Mouse (Mus musculus) forebrain, embryonic 16.5 days (tissue): ENCODE data around the gene Kif3a. TPM values are rescaled to one million over a fixed set of nuclear protein-coding genes. Genes with fewer than 3 reads are reported as not detected.

Experiments
- ATAC-seq: fragments of 200-750 bp; cut with Nextera tagmentation; 2 replicates; pipeline ENCODE4 v1.8.0; 2017; ENCODE audit warnings: mild to moderate bottlenecking, moderate library complexity
- H3K27ac ChIP-seq: fragments of 300-500 bp; sonication (generic); 2 replicates; pipeline ENCODE4 v1.5.1; 2014; ENCODE audit warnings: low read length, control low read depth
- H3K27me3 ChIP-seq: fragments of 300-500 bp; sonication (generic); replicated peaks from 2 replicates; pipeline ENCODE4 v1.6.1; 2014; ENCODE audit warnings: low read length; ENCODE audit not compliant: control insufficient read depth, insufficient read depth
- H3K36me3 ChIP-seq: fragments of 300-500 bp; sonication (generic); 2 replicates; pipeline ENCODE4 v1.6.1; 2014; ENCODE audit not compliant: control insufficient read depth, insufficient read depth
- H3K4me1 ChIP-seq: fragments of 300-500 bp; sonication (generic); replicated peaks from 2 replicates; pipeline ENCODE4 v1.6.1; 2014; ENCODE audit warnings: low read length; ENCODE audit not compliant: control insufficient read depth, insufficient read depth
- H3K4me2 ChIP-seq: fragments of 300-500 bp; sonication (generic); 2 replicates; pipeline ENCODE4 v1.6.1; 2014; ENCODE audit warnings: mild to moderate bottlenecking, low read length, control low read depth
- H3K4me3 ChIP-seq: fragments of 300-500 bp; sonication (generic); replicated peaks from 2 replicates; pipeline ENCODE4 v1.5.1; 2014; ENCODE audit warnings: mild to moderate bottlenecking, low read length, control low read depth
- H3K9ac ChIP-seq: fragments of 300-500 bp; sonication (generic); replicated peaks from 2 replicates; pipeline ENCODE4 v1.6.1; 2014; ENCODE audit warnings: low read depth, low read length, control low read depth
- H3K9me3 ChIP-seq: fragments of 300-500 bp; sonication (generic); 2 replicates; pipeline ENCODE4 v1.6.1; 2016; ENCODE audit warnings: low read length; ENCODE audit not compliant: control insufficient read depth
- WGBS: fragments of 180-500 bp; shearing (Covaris S2); extraction: QIAGEN DNeasy Blood & Tissue Kit; methylation state at CpG from one replicate; pipeline ENCODE4 v1.1.7; 2014; 5-methylcytosine and 5-hydroxymethylcytosine counted together
- polyA plus RNA-seq: library from polyadenylated mRNA; unstranded; fragments of >200 nt; fragmentation: Nextera tagmentation; extraction: Ambion mirVana; gene quantifications from 2 replicates; pipeline ENCODE4 v1.2.1, GENCODE M21; 2015

The Kif3a gene
- polyA plus RNA-seq, 1 experiment from 2014 or later: 295 TPM

GRCm38 (mm10) chr11:53523545-53524405 is 43.4 kb upstream of the Kif3a start:
- WGBS: 84% methylated on average over 14 of the region's 14 CpGs
- no peaks in the 10 kb centered on the region for H3K36me3 ChIP-seq
- ATAC-seq: no peak
- H3K9ac ChIP-seq: no peak overlapping the region
- no peak overlapping the region for H3K4me3 ChIP-seq
- no peak overlapping the region for H3K27ac ChIP-seq
- H3K9me3 ChIP-seq: no peaks in the 10 kb centered on the region
- H3K27me3 ChIP-seq: no peaks in the 10 kb centered on the region
- H3K4me2 ChIP-seq: no peak overlapping the region
- peaks cover 37% of the 10 kb centered on the region for H3K4me1 ChIP-seq

- no peak overlapping the region for H3K27ac ChIP-seq
- 61% methylated on average over 6 of the region's 6 CpGs for WGBS
- no peaks in the 10 kb centered on the region for H3K27me3 ChIP-seq
- no peak overlapping the region for H3K4me3 ChIP-seq
- no peaks in the 10 kb centered on the region for H3K9me3 ChIP-seq
- no peaks in the 10 kb centered on the region for H3K36me3 ChIP-seq
- ATAC-seq: no peak
- no peak overlapping the region for H3K4me2 ChIP-seq
- H3K4me1 ChIP-seq: peaks cover 43% of the 10 kb centered on the region
- no peak overlapping the region for H3K9ac ChIP-seq
Measured at GRCm38 (mm10) chr11:53524905-53525304, 42.3 kb upstream of the Kif3a start.

GRCm38 (mm10) chr11:53525461-53525860 is 41.7 kb upstream of the Kif3a start:
- 54% methylated on average over 4 of the region's 4 CpGs for WGBS
- no peak overlapping the region for H3K4me3 ChIP-seq
- ATAC-seq: no peak

GRCm38 (mm10) chr11:53528397-53529252 is 38.6 kb upstream of the Kif3a start:
- no peaks in the 10 kb centered on the region for H3K27me3 ChIP-seq
- H3K4me3 ChIP-seq: no peak overlapping the region
- H3K4me1 ChIP-seq: peaks cover 17% of the 10 kb centered on the region
- no peak overlapping the region for H3K27ac ChIP-seq
- no peak for ATAC-seq
- WGBS: 84% methylated on average over 9 of the region's 9 CpGs
- H3K9ac ChIP-seq: no peak overlapping the region
- H3K4me2 ChIP-seq: no peak overlapping the region
- H3K36me3 ChIP-seq: no peaks in the 10 kb centered on the region
- no peaks in the 10 kb centered on the region for H3K9me3 ChIP-seq

More at GRCm38 (mm10) chr11:53525461-53525860, 41.7 kb upstream of the Kif3a start:
- no peaks in the 10 kb centered on the region for H3K9me3 ChIP-seq
- no peak overlapping the region for H3K27ac ChIP-seq
- no peak overlapping the region for H3K4me2 ChIP-seq
- H3K27me3 ChIP-seq: no peaks in the 10 kb centered on the region
- H3K9ac ChIP-seq: no peak overlapping the region
- no peaks in the 10 kb centered on the region for H3K36me3 ChIP-seq
- H3K4me1 ChIP-seq: peaks cover 41% of the 10 kb centered on the region

- no peaks in the 10 kb centered on the region for H3K36me3 ChIP-seq
- H3K27ac ChIP-seq: no peak overlapping the region
- H3K4me3 ChIP-seq: no peak overlapping the region
- no peak overlapping the region for H3K9ac ChIP-seq
- 50% methylated on average over 6 of the region's 6 CpGs for WGBS
- H3K4me2 ChIP-seq: no peak overlapping the region
- no peak for ATAC-seq
- no peaks in the 10 kb centered on the region for H3K9me3 ChIP-seq
- H3K4me1 ChIP-seq: peaks cover 17% of the 10 kb centered on the region
- no peaks in the 10 kb centered on the region for H3K27me3 ChIP-seq
Measured at GRCm38 (mm10) chr11:53529253-53529557, 38.0 kb upstream of the Kif3a start.

- no peaks in the 10 kb centered on the region for H3K27me3 ChIP-seq
- 89% methylated on average over 9 of the region's 9 CpGs for WGBS
- H3K9me3 ChIP-seq: no peaks in the 10 kb centered on the region
- peaks cover 6% of the 10 kb centered on the region for H3K36me3 ChIP-seq
- no peak overlapping the region for H3K27ac ChIP-seq
- H3K9ac ChIP-seq: no peak overlapping the region
- H3K4me1 ChIP-seq: peaks cover 17% of the 10 kb centered on the region
- ATAC-seq: no peak
- H3K4me3 ChIP-seq: no peak overlapping the region
- no peak overlapping the region for H3K4me2 ChIP-seq
Measured at GRCm38 (mm10) chr11:53530001-53530400, 37.2 kb upstream of the Kif3a start.

GRCm38 (mm10) chr11:53531578-53532230 is 35.5 kb upstream of the Kif3a start:
- H3K4me3 ChIP-seq: no peak overlapping the region
- no peaks in the 10 kb centered on the region for H3K27me3 ChIP-seq
- H3K36me3 ChIP-seq: peaks cover 20% of the 10 kb centered on the region
- ATAC-seq: no peak
- H3K4me1 ChIP-seq: peaks cover 17% of the 10 kb centered on the region
- H3K9me3 ChIP-seq: no peaks in the 10 kb centered on the region
- H3K9ac ChIP-seq: no peak overlapping the region
- WGBS: 96% methylated on average over 10 of the region's 10 CpGs
- no peak overlapping the region for H3K4me2 ChIP-seq
- no peak overlapping the region for H3K27ac ChIP-seq

GRCm38 (mm10) chr11:53532231-53532620 is 35.0 kb upstream of the Kif3a start:
- H3K4me1 ChIP-seq: peaks cover 17% of the 10 kb centered on the region
- H3K27me3 ChIP-seq: no peaks in the 10 kb centered on the region
- H3K9me3 ChIP-seq: no peaks in the 10 kb centered on the region
- ATAC-seq: no peak
- H3K36me3 ChIP-seq: peaks cover 24% of the 10 kb centered on the region
- H3K4me3 ChIP-seq: no peak overlapping the region
- no peak overlapping the region for H3K9ac ChIP-seq
- WGBS: 100% methylated on average over 1 of the region's 1 CpGs
- H3K27ac ChIP-seq: no peak overlapping the region
- H3K4me2 ChIP-seq: no peak overlapping the region

GRCm38 (mm10) chr11:53539002-53539491 is 28.1 kb upstream of the Kif3a start:
- Histone ChIP-seq H3K36me3 (peaks cover 28% of the 10 kb centered on the region), H3K27ac (no peak overlapping the region), H3K4me2 (no peak overlapping the region), H3K27me3 (no peaks in the 10 kb centered on the region), H3K9ac (no peak overlapping the region), H3K4me3 (no peak overlapping the region), H3K9me3 (no peaks in the 10 kb centered on the region), H3K4me1 (no peaks in the 10 kb centered on the region)
- WGBS: 74% methylated on average over 15 of the region's 15 CpGs
- ATAC-seq: no peak
